Mouse (Mus musculus): ENCODE results near the gene Igf1.

The Igf1 gene

GRCm38 (mm10) chr10:87858013-87858806 lies at the start of gene Igf1:
Igf1 (plus strand) TSS chr10:87858265.
- no peak for DNase-seq (ENCODE audit: low spot score in 2 of 2)

DNA sequence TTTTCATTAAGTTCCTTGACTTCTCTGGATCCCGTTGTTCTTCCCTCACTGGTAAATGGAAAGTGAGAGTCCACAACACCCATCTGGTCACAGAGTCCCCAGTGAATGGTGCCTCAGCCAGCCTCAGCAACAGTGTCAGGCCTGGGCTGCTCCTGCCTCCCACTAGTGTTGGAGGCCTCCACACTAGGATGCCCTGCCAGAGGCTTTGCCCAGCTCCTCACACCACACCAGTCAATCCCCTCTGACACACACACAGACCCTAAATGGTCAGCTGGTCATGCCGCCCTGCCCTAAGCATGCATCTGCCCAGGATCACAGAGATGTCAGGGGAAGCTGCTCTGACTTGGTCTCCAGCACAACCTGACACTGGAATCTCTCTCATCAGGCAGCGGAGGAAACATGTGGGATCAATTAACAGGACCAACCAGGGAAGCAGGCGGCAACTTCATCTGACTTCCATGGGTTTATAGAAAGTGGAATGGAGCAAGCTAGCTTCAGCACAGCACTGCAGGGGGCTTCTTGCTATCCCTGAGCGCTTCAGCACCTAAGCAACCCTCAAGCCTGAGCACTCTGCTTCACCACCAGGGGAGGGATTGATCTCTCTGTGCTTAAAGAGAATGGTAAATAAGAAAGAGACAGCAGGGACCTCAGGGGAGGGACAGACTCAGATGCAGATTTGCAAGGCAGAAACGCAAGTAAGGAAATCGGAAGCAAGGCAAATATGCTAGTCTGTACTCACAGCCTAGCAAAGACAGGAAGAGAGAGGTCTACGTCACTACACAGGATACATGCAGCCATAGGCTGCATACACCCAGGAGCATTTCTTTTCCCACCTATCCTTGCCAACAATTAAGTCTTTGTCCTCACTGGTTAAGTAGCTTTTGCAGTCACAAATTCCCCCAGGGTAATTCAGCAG lies 45.6 kb upstream of the Igf1 start:
- no peak for DNase-seq (ENCODE audit: low spot score in 2 of 2)

DNA sequence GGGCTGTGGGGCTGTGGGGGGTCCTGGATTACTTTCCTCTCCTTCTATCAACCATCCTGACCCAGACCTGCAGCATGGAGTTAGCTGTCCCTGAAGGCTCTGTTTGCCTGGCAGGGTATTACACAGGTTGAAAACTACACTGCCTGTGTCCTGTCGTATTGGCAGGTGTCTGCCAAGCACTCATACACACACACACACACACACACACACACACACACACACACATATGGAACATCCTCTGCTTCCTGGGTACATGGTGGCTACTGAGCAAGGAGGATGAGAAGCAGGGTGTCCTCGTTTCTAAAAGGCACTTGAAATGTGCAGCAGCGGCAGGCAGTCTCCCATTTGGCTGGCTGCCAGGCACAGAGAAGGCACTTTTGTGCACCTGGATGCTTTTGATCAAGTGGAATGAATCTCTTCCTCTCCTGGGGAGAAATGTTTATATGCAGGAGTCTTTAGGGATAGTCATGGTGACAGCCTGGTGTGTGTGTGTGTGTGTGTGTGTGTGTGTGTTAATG lies 44.9 kb upstream of the Igf1 start:
- no peak for DNase-seq (ENCODE audit: low spot score in 2 of 2)

DNA sequence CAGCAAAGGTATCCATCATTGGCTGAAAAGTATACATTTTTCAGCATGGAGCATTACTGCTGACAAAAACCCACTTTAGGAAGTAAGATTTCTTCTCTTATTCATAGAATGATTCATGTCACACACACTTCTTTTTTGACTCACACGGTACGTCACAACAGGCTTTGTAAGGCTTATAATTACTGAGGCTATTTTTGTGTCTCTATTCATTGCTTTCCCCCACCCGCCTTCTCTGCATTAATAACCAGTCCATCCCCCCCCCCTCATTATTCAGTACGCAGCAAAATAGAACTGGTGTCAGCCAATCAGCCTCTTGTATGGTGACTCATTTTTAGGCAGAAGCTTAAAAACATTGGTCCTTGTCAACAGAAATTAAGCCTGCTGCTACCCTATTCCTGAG lies 41.2 kb upstream of the Igf1 start:
- no peak for DNase-seq (ENCODE audit: low spot score in 2 of 2)

GRCm38 (mm10) chr10:87817786-87818185 lies 40.3 kb upstream of the Igf1 start:
- no peak for DNase-seq (ENCODE audit: low spot score in 2 of 2)

DNA sequence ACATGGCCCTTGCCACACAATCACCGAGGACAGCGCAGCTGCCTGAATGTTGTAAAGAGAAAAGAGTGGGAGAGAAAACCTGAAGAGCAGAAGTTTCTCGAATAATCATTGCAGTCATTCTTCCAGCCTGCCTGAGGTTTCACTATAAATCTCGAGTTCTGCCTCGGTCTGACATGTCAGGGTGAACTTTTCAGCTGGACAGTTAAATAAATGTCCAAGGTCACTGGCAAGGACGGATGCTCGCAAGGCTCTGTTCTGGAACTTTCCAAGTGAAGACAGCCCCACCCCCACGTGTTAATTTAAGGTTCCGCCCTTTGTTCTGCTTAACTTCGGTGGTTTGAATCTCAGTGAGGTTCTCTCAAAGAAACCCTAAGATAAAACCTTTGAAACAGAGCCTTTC lies 36.2 kb upstream of the Igf1 start:
- no peak for DNase-seq (ENCODE audit: low spot score in 2 of 2)

- no peak for DNase-seq (ENCODE audit: low spot score in 2 of 2)
These were observed 28.1 kb upstream of the Igf1 start for GRCm38 (mm10) chr10:87830012-87830411.

GRCm38 (mm10) chr10:87830639-87831038 lies 27.4 kb upstream of the Igf1 start:
- DNase-seq (ENCODE audit: low spot score in 2 of 2): no peak

GRCm38 (mm10) chr10:87832101-87832500 lies 26.0 kb upstream of the Igf1 start:
- no peak for DNase-seq (ENCODE audit: low spot score in 2 of 2)

GRCm38 (mm10) chr10:87839454-87839853 lies 18.6 kb upstream of the Igf1 start:
- DNase-seq (ENCODE audit: low spot score in 2 of 2): no peak

- DNase-seq (ENCODE audit: low spot score in 2 of 2): no peak
These were observed 15.6 kb upstream of the Igf1 start for GRCm38 (mm10) chr10:87842501-87842900.

GRCm38 (mm10) chr10:87844917-87845552 lies 13.0 kb upstream of the Igf1 start:
- no peak for DNase-seq (ENCODE audit: low spot score in 2 of 2)

GRCm38 (mm10) chr10:87847882-87848281 lies 10.2 kb upstream of the Igf1 start:
- DNase-seq (ENCODE audit: low spot score in 2 of 2): no peak

- DNase-seq (ENCODE audit: low spot score in 2 of 2): no peak
These were observed 9.6 kb upstream of the Igf1 start for GRCm38 (mm10) chr10:87848419-87848818.

DNA sequence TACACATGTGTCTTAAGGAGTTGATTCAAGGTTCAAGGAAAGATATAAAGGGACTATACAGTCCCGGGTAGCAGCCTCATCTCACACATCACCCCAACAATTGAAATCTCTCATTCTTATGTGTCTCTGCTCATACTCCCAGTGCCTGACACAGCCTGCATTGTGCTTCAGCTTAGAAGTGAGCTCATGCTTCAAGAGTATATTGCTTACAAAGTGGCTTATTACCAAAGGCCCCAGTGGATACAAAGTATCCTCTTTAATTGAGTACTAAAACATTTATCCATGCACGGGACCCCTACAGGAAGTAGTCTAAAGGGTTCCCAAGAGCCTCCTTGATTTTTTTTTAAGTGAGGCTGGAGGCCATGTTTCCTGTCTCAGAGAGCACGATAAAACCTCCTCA lies 6.6 kb upstream of the Igf1 start:
- DNase-seq (ENCODE audit: low spot score in 2 of 2): no peak

- DNase-seq (ENCODE audit: low spot score in 2 of 2): peak in 1 of 2 experiments; percentile 45
These were observed 3.7 kb upstream of the Igf1 start for GRCm38 (mm10) chr10:87854408-87854807.

DNA sequence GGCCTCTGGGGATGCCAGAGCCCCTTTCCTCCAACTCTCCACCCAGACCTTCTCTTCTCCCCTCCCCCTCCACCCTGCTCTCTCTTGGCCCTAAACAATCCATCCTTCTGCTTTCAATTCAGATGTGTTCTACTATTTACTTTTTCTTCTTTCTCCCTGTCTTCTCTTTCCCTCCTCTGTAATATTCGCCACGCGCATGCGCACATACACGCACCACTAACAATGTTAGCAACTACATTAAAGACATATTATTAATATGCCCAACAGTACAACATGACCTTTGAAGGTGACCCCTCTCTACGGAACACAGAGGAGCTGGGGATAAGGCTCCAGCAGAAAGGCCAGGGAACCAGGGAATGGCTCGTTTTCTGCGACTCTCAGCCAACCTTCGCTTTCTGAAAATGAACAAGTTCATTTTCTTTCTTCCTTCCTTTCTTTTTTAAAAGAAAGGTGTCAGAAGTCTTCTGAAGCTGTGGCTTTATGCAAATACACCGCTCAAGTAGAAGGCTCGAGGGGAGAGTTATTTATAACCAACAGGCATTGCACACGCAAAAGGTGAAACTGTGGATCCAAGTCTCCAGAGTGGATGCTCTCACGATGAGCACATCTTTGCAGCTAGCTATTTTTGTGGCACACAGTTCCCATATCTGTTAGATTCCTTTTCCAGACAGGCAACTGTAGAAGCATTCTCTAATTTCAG lies 2.5 kb upstream of the Igf1 start:
- no peak for DNase-seq (ENCODE audit: low spot score in 2 of 2)

DNA sequence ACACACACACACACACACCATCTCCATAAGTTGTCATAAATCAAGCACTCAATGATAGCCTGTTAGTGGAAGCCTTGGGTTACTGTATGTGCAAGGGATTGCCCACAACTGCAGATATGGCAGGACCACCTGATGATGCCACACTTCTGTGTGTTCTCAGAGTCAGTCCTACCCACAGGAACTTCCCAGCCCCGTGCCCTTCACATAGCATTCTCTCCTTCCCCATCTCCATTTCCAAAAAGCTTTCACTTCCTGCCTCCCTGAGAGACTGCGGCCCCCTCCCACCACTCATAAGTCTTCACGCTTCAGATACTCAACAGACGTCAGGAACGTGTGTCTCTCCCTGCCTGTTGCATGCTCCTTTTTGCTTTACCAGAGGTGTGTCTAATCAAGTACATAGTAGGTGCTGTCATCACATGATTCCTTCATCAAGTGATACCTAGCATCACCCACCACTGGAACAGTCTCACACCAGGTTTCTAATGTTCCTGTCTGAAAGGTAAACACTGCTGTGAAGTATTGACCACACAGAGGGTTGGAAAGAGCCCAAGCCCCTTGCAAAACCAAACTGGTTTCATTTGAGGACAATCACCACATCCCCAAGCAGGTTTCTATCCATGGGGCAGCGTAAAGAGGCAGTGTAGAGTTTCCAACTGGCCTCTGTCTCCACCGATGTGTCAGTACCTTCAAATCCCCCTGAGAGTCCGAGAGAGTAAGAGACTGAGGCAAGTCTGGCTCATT lies 680 bp upstream of the Igf1 start:
- no peak for DNase-seq (ENCODE audit: low spot score in 2 of 2)

GRCm38 (mm10) chr10:87858939-87859338 lies 874 bp downstream of the Igf1 start:
- DNase-seq (ENCODE audit: low spot score in 2 of 2): no peak

DNA sequence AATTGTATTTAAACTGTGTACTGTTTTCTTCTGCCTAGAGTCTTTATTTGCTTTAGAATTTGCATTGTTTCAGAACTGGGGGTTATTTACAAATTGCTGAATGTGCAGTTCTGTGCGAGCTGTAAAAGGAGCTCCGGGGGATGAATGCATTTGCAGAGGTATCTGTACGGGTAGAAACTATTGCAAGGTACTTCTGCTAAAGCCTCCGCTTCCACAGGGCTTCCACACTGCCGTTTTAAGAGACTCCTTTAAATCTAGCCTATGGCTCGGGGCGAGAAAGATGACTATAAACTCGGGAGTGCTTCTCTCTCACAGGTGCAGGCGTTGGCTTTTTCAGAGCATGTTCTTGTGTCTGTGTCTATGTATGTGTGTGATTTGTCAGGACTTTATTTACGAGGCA lies 1.4 kb downstream of the Igf1 start:
- no peak for DNase-seq (ENCODE audit: low spot score in 2 of 2)

All from thymus, postnatal 10 days (tissue).